Mouse (Mus musculus) embryonic facial prominence, embryonic 13.5 days (tissue): ENCODE data around the gene Arhgap10. TPM values are rescaled to one million over a fixed set of nuclear protein-coding genes. Genes with fewer than 3 reads are reported as not detected.

Experiments used
- ATAC-seq: fragments of 200-750 bp; cut with Nextera tagmentation; 2 replicates; pipeline ENCODE4 v1.8.0; 2017; ENCODE audit warnings: low read depth; ENCODE audit not compliant: insufficient number of reproducible peaks, insufficient read depth, low FRiP score, low TSS enrichment
- H3K27ac ChIP-seq: fragments of 300-500 bp; sonication (generic); 2 replicates; pipeline ENCODE4 v1.5.1; 2015; ENCODE audit warnings: moderate library complexity, mild to moderate bottlenecking, inconsistent platforms
- H3K27me3 ChIP-seq: fragments of 300-500 bp; sonication (generic); 2 replicates; pipeline ENCODE4 v1.6.1; 2015; ENCODE audit warnings: mild to moderate bottlenecking, inconsistent platforms
- H3K36me3 ChIP-seq: fragments of 300-500 bp; sonication (generic); 2 replicates; pipeline ENCODE4 v1.6.1; 2015; ENCODE audit warnings: mild to moderate bottlenecking, inconsistent platforms
- H3K4me1 ChIP-seq: fragments of 300-500 bp; sonication (generic); 2 replicates; pipeline ENCODE4 v1.6.1; 2015; ENCODE audit warnings: inconsistent platforms
- H3K4me2 ChIP-seq: fragments of 300-500 bp; sonication (generic); 2 replicates; pipeline ENCODE4 v1.6.1; 2015; ENCODE audit warnings: moderate library complexity, mild to moderate bottlenecking, inconsistent platforms
- H3K4me3 ChIP-seq: fragments of 300-500 bp; sonication (generic); 2 replicates; pipeline ENCODE4 v1.5.1; 2015; ENCODE audit warnings: mild to moderate bottlenecking, inconsistent platforms
- H3K9ac ChIP-seq: fragments of 300-500 bp; sonication (generic); 2 replicates; pipeline ENCODE4 v1.6.1; 2015; ENCODE audit warnings: mild to moderate bottlenecking, inconsistent platforms
- H3K9me3 ChIP-seq: fragments of 300-500 bp; sonication (generic); 2 replicates; pipeline ENCODE4 v1.6.1; 2016; ENCODE audit warnings: inconsistent platforms
- WGBS: fragments of 180-500 bp; shearing (Covaris S2); methylation state at CpG from one replicate; pipeline ENCODE4 v1.1.7; 2015; ENCODE audit warnings: mixed read lengths; 5-methylcytosine and 5-hydroxymethylcytosine counted together
- polyA plus RNA-seq: library from polyadenylated mRNA; unstranded; fragments of >200 nt; fragmentation: Nextera tagmentation; extraction: Ambion mirVana; gene quantifications from 2 replicates; pipeline ENCODE4 v1.2.1, GENCODE M21; 2015

Arhgap10 gene
- polyA plus RNA-seq, 1 experiment from 2014 or later: 31.5 TPM

- ATAC-seq: no peak
- H3K4me3 ChIP-seq: no peak overlapping the region
- H3K9me3 ChIP-seq: no peaks in the 10 kb centered on the region
- no peaks in the 10 kb centered on the region for H3K27me3 ChIP-seq
- H3K4me2 ChIP-seq: no peak overlapping the region
- H3K27ac ChIP-seq: no peak overlapping the region
- no peak overlapping the region for H3K9ac ChIP-seq
- 39% methylated on average over 6 of the region's 6 CpGs for WGBS
- H3K4me1 ChIP-seq: peaks cover 13% of the 10 kb centered on the region
- peaks cover 33% of the 10 kb centered on the region for H3K36me3 ChIP-seq
Observed at GRCm38 (mm10) chr8:77380844-77381243, 136.9 kb downstream of the Arhgap10 start.

GRCm38 (mm10) chr8:77379300-77379699 is 138.5 kb downstream of the Arhgap10 start:
- Histone ChIP-seq H3K4me3 (no peak overlapping the region), H3K9me3 (no peaks in the 10 kb centered on the region), H3K9ac (no peak overlapping the region), H3K27ac (no peak overlapping the region), H3K36me3 (peaks cover 31% of the 10 kb centered on the region), H3K4me1 (peaks cover 28% of the 10 kb centered on the region), H3K4me2 (no peak overlapping the region), H3K27me3 (no peaks in the 10 kb centered on the region)
- no peak for ATAC-seq
- WGBS: 62% methylated on average over 11 of the region's 11 CpGs

- Histone ChIP-seq H3K9ac (no peak overlapping the region), H3K27ac (0 out of 2 replicates have a peak overlapping the region, but pooled peaks have one; percentile 1), H3K9me3 (no peaks in the 10 kb centered on the region), H3K36me3 (peaks cover 27% of the 10 kb centered on the region), H3K4me2 (peak overlapping the region; percentile 23; the same call in 1 of the 2 replicates), H3K4me1 (peaks cover 29% of the 10 kb centered on the region), H3K4me3 (no peak overlapping the region), H3K27me3 (no peaks in the 10 kb centered on the region)
- ATAC-seq: no peak
- 14% methylated on average over 5 of the region's 5 CpGs for WGBS
Observed at GRCm38 (mm10) chr8:77376451-77376853, 141.3 kb downstream of the Arhgap10 start.

GRCm38 (mm10) chr8:77375999-77376398 is 141.8 kb downstream of the Arhgap10 start:
- WGBS: 86% methylated on average over 2 of the region's 2 CpGs
- ATAC-seq: no peak
- H3K4me1 ChIP-seq: peaks cover 26% of the 10 kb centered on the region
- H3K36me3 ChIP-seq: peaks cover 23% of the 10 kb centered on the region
- H3K4me2 ChIP-seq: peak overlapping the region; percentile 23; the same call in 1 of the 2 replicates
- H3K27me3 ChIP-seq: no peaks in the 10 kb centered on the region
- H3K4me3 ChIP-seq: no peak overlapping the region
- H3K9ac ChIP-seq: no peak overlapping the region
- no peaks in the 10 kb centered on the region for H3K9me3 ChIP-seq
- no peak overlapping the region for H3K27ac ChIP-seq

GRCm38 (mm10) chr8:77371006-77371405 is 146.7 kb downstream of the Arhgap10 start:
- H3K27me3 ChIP-seq: no peaks in the 10 kb centered on the region
- ATAC-seq: no peak
- no peak overlapping the region for H3K4me3 ChIP-seq
- peaks cover 25% of the 10 kb centered on the region for H3K4me1 ChIP-seq
- no peak overlapping the region for H3K27ac ChIP-seq
- H3K9me3 ChIP-seq: no peaks in the 10 kb centered on the region
- WGBS: 85% methylated on average over 6 of the region's 6 CpGs
- no peak overlapping the region for H3K4me2 ChIP-seq
- peaks cover 8% of the 10 kb centered on the region for H3K36me3 ChIP-seq
- no peak overlapping the region for H3K9ac ChIP-seq

GRCm38 (mm10) chr8:77370308-77370707 is 147.4 kb downstream of the Arhgap10 start:
- 19% methylated on average over 2 of the region's 2 CpGs for WGBS
- no peaks in the 10 kb centered on the region for H3K9me3 ChIP-seq
- no peaks in the 10 kb centered on the region for H3K27me3 ChIP-seq
- H3K4me1 ChIP-seq: peaks cover 19% of the 10 kb centered on the region
- peaks cover 8% of the 10 kb centered on the region for H3K36me3 ChIP-seq
- H3K27ac ChIP-seq: no peak overlapping the region
- no peak overlapping the region for H3K9ac ChIP-seq
- H3K4me3 ChIP-seq: no peak overlapping the region
- H3K4me2 ChIP-seq: no peak overlapping the region
- ATAC-seq: no peak

GRCm38 (mm10) chr8:77369671-77370070 is 148.1 kb downstream of the Arhgap10 start:
- no peak for ATAC-seq
- Histone ChIP-seq H3K4me3 (no peak overlapping the region), H3K9me3 (no peaks in the 10 kb centered on the region), H3K27me3 (no peaks in the 10 kb centered on the region), H3K4me2 (no peak overlapping the region), H3K9ac (no peak overlapping the region), H3K27ac (no peak overlapping the region), H3K36me3 (peaks cover 8% of the 10 kb centered on the region), H3K4me1 (peaks cover 13% of the 10 kb centered on the region)
- WGBS: 80% methylated on average over 7 of the region's 7 CpGs

- Histone ChIP-seq H3K9ac (no peak overlapping the region), H3K4me2 (no peak overlapping the region), H3K9me3 (no peaks in the 10 kb centered on the region), H3K27me3 (no peaks in the 10 kb centered on the region), H3K4me3 (no peak overlapping the region), H3K27ac (no peak overlapping the region), H3K36me3 (peaks cover under 1% of the 10 kb centered on the region), H3K4me1 (peaks cover 25% of the 10 kb centered on the region)
- ATAC-seq: no peak
- WGBS: 54% methylated on average over 3 of the region's 3 CpGs
Observed at GRCm38 (mm10) chr8:77367091-77367490, 150.7 kb downstream of the Arhgap10 start.

GRCm38 (mm10) chr8:77366446-77366845 is 151.3 kb downstream of the Arhgap10 start:
- no peak overlapping the region for H3K4me3 ChIP-seq
- no peaks in the 10 kb centered on the region for H3K9me3 ChIP-seq
- WGBS: 84% methylated on average over 4 of the region's 4 CpGs
- H3K4me1 ChIP-seq: peaks cover 25% of the 10 kb centered on the region
- H3K4me2 ChIP-seq: no peak overlapping the region
- no peaks in the 10 kb centered on the region for H3K27me3 ChIP-seq
- H3K9ac ChIP-seq: no peak overlapping the region
- no peak overlapping the region for H3K27ac ChIP-seq
- H3K36me3 ChIP-seq: no peaks in the 10 kb centered on the region; the same call in 1 of the 2 replicates
- ATAC-seq: no peak

GRCm38 (mm10) chr8:77365990-77366389 is 151.8 kb downstream of the Arhgap10 start:
- no peak overlapping the region for H3K9ac ChIP-seq
- H3K4me3 ChIP-seq: no peak overlapping the region
- peaks cover 25% of the 10 kb centered on the region for H3K4me1 ChIP-seq
- H3K36me3 ChIP-seq: no peaks in the 10 kb centered on the region; the same call in 1 of the 2 replicates
- no peak overlapping the region for H3K27ac ChIP-seq
- H3K9me3 ChIP-seq: no peaks in the 10 kb centered on the region
- no peak overlapping the region for H3K4me2 ChIP-seq
- no peak for ATAC-seq
- no peaks in the 10 kb centered on the region for H3K27me3 ChIP-seq
- 81% methylated on average over 6 of the region's 6 CpGs for WGBS

- Histone ChIP-seq H3K4me2 (no peak overlapping the region), H3K4me3 (no peak overlapping the region), H3K9ac (no peak overlapping the region), H3K4me1 (peaks cover 18% of the 10 kb centered on the region), H3K36me3 (no peaks in the 10 kb centered on the region; the same call in 1 of the 2 replicates), H3K9me3 (no peaks in the 10 kb centered on the region), H3K27me3 (no peaks in the 10 kb centered on the region), H3K27ac (peak overlapping the region; percentile 28; the same call in 1 of the 2 replicates)
- no peak for ATAC-seq
- WGBS: 82% methylated on average over 11 of the region's 11 CpGs
Observed at GRCm38 (mm10) chr8:77364472-77364871, 153.3 kb downstream of the Arhgap10 start.

GRCm38 (mm10) chr8:77360853-77361252 is 156.9 kb downstream of the Arhgap10 start:
- no peak for ATAC-seq
- Histone ChIP-seq H3K36me3 (peaks cover 4% of the 10 kb centered on the region; the same call in 1 of the 2 replicates), H3K4me1 (peaks cover 18% of the 10 kb centered on the region), H3K27ac (no peak overlapping the region), H3K4me3 (no peak overlapping the region), H3K4me2 (no peak overlapping the region), H3K9me3 (no peaks in the 10 kb centered on the region), H3K27me3 (no peaks in the 10 kb centered on the region), H3K9ac (no peak overlapping the region)
- 78% methylated on average over 5 of the region's 5 CpGs for WGBS
